ENCODE assay signal across 8 mouse cellular contexts in genomic region chr13:8870510-8871313, GRCm38 (mm10). TPM values are rescaled to one million over a fixed set of nuclear protein-coding genes. Genes with fewer than 3 reads are reported as not detected.
DNase-seq lines count a peak whose midpoint lies in the region; ATAC-seq and TF ChIP-seq lines count a peak whose summit lies in the region.

No protein-coding gene starts in this region.

- peak; percentile 20 for TF ChIP-seq RAD21 in CH12.LX (IDR thresholded peaks at IDR 0.05; ENCODE audit: low read depth, low read length)

- no peak for TF ChIP-seq EP300 in CH12.LX (IDR thresholded peaks at IDR 0.05; ENCODE audit: low read length)
- peak; percentile 70; the same call in 1 of the 2 replicates for TF ChIP-seq EP300 in liver, postnatal 0 days (IDR thresholded peaks at IDR 0.05; ENCODE audit: low read depth)

- H3K36me3 ChIP-seq in CH12.LX (replicated peaks in 1 of 2; ENCODE audit: control insufficient read depth in 1 of 2, insufficient read depth in 1 of 2, low read length in 1 of 2), result peaks cover 8 to 17% of the 10 kb centered on the region in 2 experiments
- 0 out of 2 replicates have a peak, but pooled peaks cover 8% of the 10 kb centered on the region for H3K36me3 ChIP-seq in forebrain, embryonic 12.5 days (replicated peaks)
- H3K36me3 ChIP-seq in liver, postnatal 0 days (replicated peaks; ENCODE audit: insufficient read depth, low read length), result peaks cover 5% of the 10 kb centered on the region
- H3K36me3 ChIP-seq in neural tube, embryonic 14.5 days (ENCODE audit: control insufficient read depth, insufficient read depth, low read length), result no peaks in the 10 kb centered on the region

- ATAC-seq in forebrain, embryonic 12.5 days (ENCODE audit: low FRiP score), result peak; percentile 93
- ATAC-seq in liver, postnatal 0 days, result peak; percentile 90
- ATAC-seq in neural tube, embryonic 14.5 days (ENCODE audit: low read depth), result peak; percentile 96

- dilution Hi-C loops in CH12.LX (cut with MboI; ENCODE audit: extremely low pct_ligation_motif_present, extremely low pct_unique_long_range_greater_than_20kb, low sequenced_read_pairs), result no loop called here

- peak; percentile 77 for TF ChIP-seq POLR2A in CH12.LX (IDR thresholded peaks at IDR 0.05; ENCODE audit: low read depth, low read length)

- peak overlapping the region; percentile 58 for H3K9ac ChIP-seq in CH12.LX (ENCODE audit: insufficient read depth, low read depth)
- peak overlapping the region; percentile 87 for H3K9ac ChIP-seq in forebrain, embryonic 12.5 days
- peak overlapping the region; percentile 85 for H3K9ac ChIP-seq in liver, postnatal 0 days (replicated peaks)
- peak overlapping the region; percentile 83 for H3K9ac ChIP-seq in neural tube, embryonic 14.5 days (replicated peaks; ENCODE audit: low read depth, low read length)

- H3K79me2 ChIP-seq in CH12.LX (replicated peaks; ENCODE audit: control insufficient read depth, extremely low read depth, insufficient read depth, poor library complexity, severe bottlenecking), result peaks cover 43% of the 10 kb centered on the region

- intact Hi-C loops in heart, postnatal 10 days (cut with DNase I), result loop anchor here (2.0 to 5.0 kb wide), 2 partner anchors 22 to 127 kb away; partner anchors contain the start of gene Gtpbp4

- peak overlapping the region; percentile 88 for H3K27ac ChIP-seq in CH12.LX (ENCODE audit: insufficient read depth, low read depth)
- peak overlapping the region; percentile 96 for H3K27ac ChIP-seq in forebrain, embryonic 12.5 days
- H3K27ac ChIP-seq in liver, postnatal 0 days (ENCODE audit: low read depth), result peak overlapping the region; percentile 97
- H3K27ac ChIP-seq in neural tube, embryonic 14.5 days (ENCODE audit: low read depth, low read length), result peak overlapping the region; percentile 90

- in situ Hi-C loops in CH12.LX (cut with MboI; ENCODE audit: low pct_ligation_motif_present, low pct_unique_long_range_greater_than_20kb, low sequenced_read_pairs), result no loop called here

- peak; percentile 84 to 99 for TF ChIP-seq CTCF in CH12.LX (conservative IDR thresholded peaks at IDR 0.05 in 1 of 2, IDR thresholded peaks at IDR 0.05 in 1 of 2; ENCODE audit: low read depth in 2 of 2, low read length in 2 of 2)
- TF ChIP-seq CTCF in liver, postnatal 0 days (IDR thresholded peaks at IDR 0.05; ENCODE audit: low read depth), result peak; percentile 100

- H3K9me3 ChIP-seq in CH12.LX (replicated peaks; ENCODE audit: low read length), result no peaks in the 10 kb centered on the region
- no peaks in the 10 kb centered on the region for H3K9me3 ChIP-seq in forebrain, embryonic 12.5 days
- no peaks in the 10 kb centered on the region for H3K9me3 ChIP-seq in liver, postnatal 0 days (ENCODE audit: low read length)
- no peaks in the 10 kb centered on the region for H3K9me3 ChIP-seq in neural tube, embryonic 14.5 days (ENCODE audit: control insufficient read depth, low read length)

- peak overlapping the region; percentile 88 to 99 (median 89) for H3K4me3 ChIP-seq in CH12.LX (replicated peaks in 1 of 3; ENCODE audit: low read depth in 2 of 3, low read length in 2 of 3, poor library complexity in 1 of 3)
- peak overlapping the region; percentile 77 for H3K4me3 ChIP-seq in forebrain, embryonic 12.5 days (replicated peaks)
- H3K4me3 ChIP-seq in liver, postnatal 0 days (ENCODE audit: low read depth, low read length), result peak overlapping the region; percentile 96
- peak overlapping the region; percentile 82 for H3K4me3 ChIP-seq in neural tube, embryonic 14.5 days (ENCODE audit: low read depth, low read length)

- WGBS in forebrain, embryonic 12.5 days, result under 1% methylated on average over 57 of the region's 57 CpGs
- 1% methylated on average over 57 of the region's 57 CpGs for WGBS in large intestine, adult 2 months
- under 1% methylated on average over 57 of the region's 57 CpGs for WGBS in liver, postnatal 0 days (ENCODE audit: insufficient replicate concordance)
- WGBS in neural tube, embryonic 14.5 days, result under 1% methylated on average over 57 of the region's 57 CpGs

- H3K4me2 ChIP-seq in CH12.LX (ENCODE audit: insufficient read depth, low read depth, poor library complexity, severe bottlenecking), result no peak overlapping the region
- peak overlapping the region; percentile 73 for H3K4me2 ChIP-seq in forebrain, embryonic 12.5 days
- peak overlapping the region; percentile 85 for H3K4me2 ChIP-seq in liver, postnatal 0 days (ENCODE audit: low read depth, low read length)
- peak overlapping the region; percentile 81 for H3K4me2 ChIP-seq in neural tube, embryonic 14.5 days (ENCODE audit: low read depth, low read length)

- H3K27me3 ChIP-seq in CH12.LX (replicated peaks), result no peaks in the 10 kb centered on the region
- H3K27me3 ChIP-seq in forebrain, embryonic 12.5 days, result no peaks in the 10 kb centered on the region
- H3K27me3 ChIP-seq in liver, postnatal 0 days (ENCODE audit: insufficient read depth, low read length), result no peaks in the 10 kb centered on the region
- no peaks in the 10 kb centered on the region for H3K27me3 ChIP-seq in neural tube, embryonic 14.5 days (ENCODE audit: control insufficient read depth, insufficient read depth, low read length)

- DNase-seq in CH12.LX (ENCODE audit: extremely low read depth), result peak; percentile 86
- peak; percentile 84 for DNase-seq in c-Kit-positive CD71-positive TER-119-negative erythroid progenitor cells, embryonic 14.5 days (ENCODE audit: low read depth)
- peak; percentile 94 to 96 for DNase-seq in heart, postnatal 10 days
- DNase-seq in large intestine, adult 2 months (ENCODE audit: low read depth, low spot score), result peak; percentile 58
- peak; percentile 91 for DNase-seq in liver, postnatal 0 days
- DNase-seq in testis, postnatal 10 days (ENCODE audit: low spot score), result peak; percentile 91

- peaks cover 2 to 40% of the 10 kb centered on the region in 2 experiments; a peak in 2 of 4 replicates for H3K4me1 ChIP-seq in CH12.LX (ENCODE audit: control insufficient read depth in 1 of 2, insufficient read depth in 2 of 2)
- peaks cover 17% of the 10 kb centered on the region for H3K4me1 ChIP-seq in forebrain, embryonic 12.5 days
- H3K4me1 ChIP-seq in liver, postnatal 0 days (ENCODE audit: insufficient read depth), result peaks cover 8% of the 10 kb centered on the region
- H3K4me1 ChIP-seq in neural tube, embryonic 14.5 days (ENCODE audit: control insufficient read depth, insufficient read depth, low read length), result peaks cover 15% of the 10 kb centered on the region

TF ChIP-seq in CH12.LX, 34 proteins besides CTCF, POLR2A, EP300 and RAD21 (continues in another document):
- TF ChIP-seq JUND (conservative IDR thresholded peaks at IDR 0.05; ENCODE audit: low read depth, low read length) (no peak), ETS1 (conservative IDR thresholded peaks at IDR 0.05; ENCODE audit: low read depth, low read length) (no peak), BHLHE40 (IDR thresholded peaks at IDR 0.05; ENCODE audit: low read depth, low read length) (no peak), MAZ (IDR thresholded peaks at IDR 0.05; ENCODE audit: low read depth, low read length) (peak; percentile 37; the same call in 1 of the 2 replicates), UBTF (IDR thresholded peaks at IDR 0.05; ENCODE audit: low read depth, low read length) (peak; percentile 67; the same call in 1 of the 2 replicates), TCF12 (IDR thresholded peaks at IDR 0.05; ENCODE audit: low read depth, low read length) (peak; percentile 83), SMC3 (IDR thresholded peaks at IDR 0.05; ENCODE audit: low read depth, low read length) (peak; percentile 72), CHD1 (IDR thresholded peaks at IDR 0.05; ENCODE audit: low read depth, low read length) (no peak), NELFE (IDR thresholded peaks at IDR 0.05; ENCODE audit: low read depth, low read length) (peak; percentile 69), TBP (conservative IDR thresholded peaks at IDR 0.05; ENCODE audit: low read depth, low read length) (0 out of 2 replicates have a peak, but pooled peaks have one; percentile 69), ELF1 (IDR thresholded peaks at IDR 0.05; ENCODE audit: low read depth, low read length) (peak; percentile 96), MAX (IDR thresholded peaks at IDR 0.05; ENCODE audit: low read length) (peak; percentile 27), MAFK (IDR thresholded peaks at IDR 0.05; ENCODE audit: insufficient replicate concordance, low read length) (no peak), USF1 (IDR thresholded peaks at IDR 0.05; ENCODE audit: low read depth, low read length) (no peak), IRF4 (IDR thresholded peaks at IDR 0.05; ENCODE audit: low read depth, low read length) (peak; percentile 56; the same call in 1 of the 2 replicates), SIN3A (IDR thresholded peaks at IDR 0.05; ENCODE audit: low read length) (peak; percentile 78), ZMIZ1 (IDR thresholded peaks at IDR 0.05; ENCODE audit: low read depth, low read length) (peak; percentile 61; the same call in 1 of the 2 replicates), HCFC1 (IDR thresholded peaks at IDR 0.05; ENCODE audit: low read depth, low read length) (peak; percentile 87), MXI1 (IDR thresholded peaks at IDR 0.05; ENCODE audit: low read depth, low read length) (peak; percentile 86), KAT2A (IDR thresholded peaks at IDR 0.05; ENCODE audit: insufficient replicate concordance, low read length) (0 out of 2 replicates have a peak, but pooled peaks have one; percentile 55), NRF1 (IDR thresholded peaks at IDR 0.05; ENCODE audit: low read depth, low read length) (0 out of 2 replicates have a peak, but pooled peaks have one; percentile 42)

RNA-seq across cellular contexts. Expression of gene Wdr37, which starts 1.0 kb away (rescaled TPM):
- total RNA-seq in CH12.LX (2012; rRNA removed) (11.8 and 13.9 TPM in 2 replicates), CH12.LX (2014; rRNA removed) (13.4 and 19.3 TPM in 2 replicates)
- 23.0 and 24.2 TPM in 2 replicates for polyA plus RNA-seq in CH12.LX (2012; ENCODE audit: insufficient read length, low read depth)
- polyA plus RNA-seq in forebrain, embryonic 12.5 days (2016; fragmentation: Nextera tagmentation; extraction: Ambion mirVana), result 51.8 and 56.7 TPM in 2 replicates
- total RNA-seq in heart, postnatal 10 days (2021), result 10 to 100 TPM; 39.0 to 39.8 TPM
- 4.1 and 7.4 TPM in 2 replicates for polyA plus RNA-seq in large intestine, adult 2 months (2012; rRNA removed)
- 5.2 and 5.8 TPM in 2 replicates for polyA plus RNA-seq in liver, postnatal 0 days (2015; fragmentation: Nextera tagmentation; extraction: Ambion mirVana)
- 70.8 and 75.0 TPM in 2 replicates for polyA plus RNA-seq in neural tube, embryonic 14.5 days (2014; fragmentation: Nextera tagmentation; extraction: Ambion mirVana)

RNA-seq across cellular contexts. Expression of gene Idi1, which starts 14.6 kb away (rescaled TPM):
- 36.2 and 57.4 TPM in 2 replicates for total RNA-seq in CH12.LX (2012; rRNA removed)
- total RNA-seq in CH12.LX (2014; rRNA removed), result 226 and 253 TPM in 2 replicates
- 126 TPM in 2 replicates for polyA plus RNA-seq in CH12.LX (2012; ENCODE audit: insufficient read length, low read depth)
- 143 and 153 TPM in 2 replicates for polyA plus RNA-seq in forebrain, embryonic 12.5 days (2016; fragmentation: Nextera tagmentation; extraction: Ambion mirVana)
- 1 to 10 TPM; 7.9 TPM for total RNA-seq in heart, postnatal 10 days (2021)
- polyA plus RNA-seq in large intestine, adult 2 months (2012; rRNA removed), result 21.5 and 26.2 TPM in 2 replicates
- 31.2 and 35.0 TPM in 2 replicates for polyA plus RNA-seq in liver, postnatal 0 days (2015; fragmentation: Nextera tagmentation; extraction: Ambion mirVana)
- 99.5 and 102 TPM in 2 replicates for polyA plus RNA-seq in neural tube, embryonic 14.5 days (2014; fragmentation: Nextera tagmentation; extraction: Ambion mirVana)

Comparison
In these comparisons a context has a peak if more than half of its experiments do, and no peak if none do; other contexts are left out.
1. Peak in every context shown above with its lines: DNase-seq, ATAC-seq, H3K4me3 ChIP-seq and H3K27ac ChIP-seq.